Mouse (Mus musculus): Measurements from ENCODE around the gene Zfp800. TPM values are rescaled to one million over a fixed set of nuclear protein-coding genes. Genes with fewer than 3 reads are reported as not detected.

Zfp800 gene
- total RNA-seq, 1 experiment = 7.8 TPM

DNA sequence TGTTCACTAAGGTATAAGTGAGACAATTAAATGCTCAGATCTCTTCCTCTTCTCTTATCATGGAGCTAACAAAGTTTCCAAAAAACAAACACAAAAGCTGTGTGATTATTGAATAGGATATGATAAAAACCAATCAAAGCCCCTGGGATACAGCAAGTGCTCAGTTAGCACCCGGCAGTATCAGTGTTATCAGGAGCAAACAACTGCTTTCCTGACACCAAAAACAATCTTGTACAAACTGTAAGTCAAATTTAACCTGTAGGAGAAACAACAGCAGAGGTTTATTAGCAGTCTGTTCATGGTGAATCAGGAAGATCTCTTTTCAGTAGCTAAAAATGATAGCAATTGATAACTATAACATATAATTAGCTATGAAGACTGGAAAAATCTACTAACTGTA is 140.0 kb downstream of the Zfp800 start:
- Histone ChIP-seq H3K9ac (ENCODE audit: insufficient read depth, low read depth, low read length, poor library complexity, severe bottlenecking) (no peak overlapping the region), H3K27ac (ENCODE audit: insufficient read depth, low read depth, low read length, poor library complexity, severe bottlenecking) (no peak overlapping the region), H3K9me3 (ENCODE audit: control insufficient read depth, insufficient read depth, low read depth, low read length) (no peaks in the 10 kb centered on the region), H3K36me3 (ENCODE audit: control insufficient read depth, insufficient read depth, low read length, poor library complexity, severe bottlenecking) (no peaks in the 10 kb centered on the region), H3K4me3 (ENCODE audit: insufficient read depth in 1 of 2, low read depth in 1 of 2, low read length in 2 of 2, poor library complexity in 1 of 2, severe bottlenecking in 1 of 2) (no peak overlapping the region), H3K4me1 (ENCODE audit: control insufficient read depth in 2 of 2, insufficient read depth in 2 of 2, low read length in 2 of 2, poor library complexity in 1 of 2) (no peaks in the 10 kb centered on the region)
- TF ChIP-seq ZNF384 (IDR thresholded peaks at IDR 0.05; ENCODE audit: low read depth, low read length) = no peak
- no peak for TF ChIP-seq ZC3H11A (IDR thresholded peaks at IDR 0.05; ENCODE audit: borderline replicate concordance, low read depth, low read length)
- no peak for TF ChIP-seq HCFC1 (IDR thresholded peaks at IDR 0.05; ENCODE audit: borderline replicate concordance, insufficient read depth, low read length)
- no peak for TF ChIP-seq MAFK (IDR thresholded peaks at IDR 0.05; ENCODE audit: insufficient read depth, low read depth, low read length)
- no peak for TF ChIP-seq CHD2 (IDR thresholded peaks at IDR 0.05; ENCODE audit: low read depth, low read length)
- DNase-seq (ENCODE audit: low read depth, low spot score) = no peak
- in situ Hi-C loops (cut with MboI; ENCODE audit: low sequenced_read_pairs in 2 of 2, unreplicated experiment in 2 of 2) = no loop called here

DNA sequence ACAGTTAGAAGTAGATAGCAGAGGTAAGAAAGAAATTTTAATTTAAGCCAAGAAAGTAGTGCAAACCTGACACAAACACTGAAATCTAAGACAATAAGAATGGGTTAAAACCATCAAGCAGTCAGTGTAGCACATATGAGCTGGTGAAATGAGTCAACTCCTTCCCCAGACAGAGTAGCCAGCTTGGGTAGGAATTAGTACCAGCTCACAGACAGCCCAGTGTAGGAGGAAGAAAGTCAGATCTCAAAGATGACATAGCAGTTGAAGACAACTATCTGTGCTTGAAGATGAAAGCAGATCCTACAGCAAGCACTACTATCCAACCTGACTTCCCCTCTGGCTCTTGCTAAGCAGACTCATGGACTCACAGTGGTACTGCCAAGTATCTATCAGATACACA is 145.0 kb downstream of the Zfp800 start:
- H3K36me3 ChIP-seq (ENCODE audit: control insufficient read depth, insufficient read depth, low read length, poor library complexity, severe bottlenecking) = no peaks in the 10 kb centered on the region
- no peak for DNase-seq (ENCODE audit: low read depth, low spot score)
- no peaks in the 10 kb centered on the region for H3K4me1 ChIP-seq (ENCODE audit: control insufficient read depth in 2 of 2, insufficient read depth in 2 of 2, low read length in 2 of 2, poor library complexity in 1 of 2)
- no peak overlapping the region for H3K9ac ChIP-seq (ENCODE audit: insufficient read depth, low read depth, low read length, poor library complexity, severe bottlenecking)
- in situ Hi-C loops (cut with MboI; ENCODE audit: low sequenced_read_pairs in 2 of 2, unreplicated experiment in 2 of 2) = no loop called here
- H3K4me3 ChIP-seq (ENCODE audit: insufficient read depth in 1 of 2, low read depth in 1 of 2, low read length in 2 of 2, poor library complexity in 1 of 2, severe bottlenecking in 1 of 2) = no peak overlapping the region
- no peak overlapping the region for H3K27ac ChIP-seq (ENCODE audit: insufficient read depth, low read depth, low read length, poor library complexity, severe bottlenecking)
- no peaks in the 10 kb centered on the region for H3K9me3 ChIP-seq (ENCODE audit: control insufficient read depth, insufficient read depth, low read depth, low read length)
- TF ChIP-seq HCFC1 (IDR thresholded peaks at IDR 0.05; ENCODE audit: borderline replicate concordance, insufficient read depth, low read length) = no peak
- TF ChIP-seq MAFK (IDR thresholded peaks at IDR 0.05; ENCODE audit: insufficient read depth, low read depth, low read length) = no peak
- TF ChIP-seq ZC3H11A (IDR thresholded peaks at IDR 0.05; ENCODE audit: borderline replicate concordance, low read depth, low read length) = no peak
- TF ChIP-seq CHD2 (IDR thresholded peaks at IDR 0.05; ENCODE audit: low read depth, low read length) = no peak
- TF ChIP-seq ZNF384 (IDR thresholded peaks at IDR 0.05; ENCODE audit: low read depth, low read length) = no peak

DNA sequence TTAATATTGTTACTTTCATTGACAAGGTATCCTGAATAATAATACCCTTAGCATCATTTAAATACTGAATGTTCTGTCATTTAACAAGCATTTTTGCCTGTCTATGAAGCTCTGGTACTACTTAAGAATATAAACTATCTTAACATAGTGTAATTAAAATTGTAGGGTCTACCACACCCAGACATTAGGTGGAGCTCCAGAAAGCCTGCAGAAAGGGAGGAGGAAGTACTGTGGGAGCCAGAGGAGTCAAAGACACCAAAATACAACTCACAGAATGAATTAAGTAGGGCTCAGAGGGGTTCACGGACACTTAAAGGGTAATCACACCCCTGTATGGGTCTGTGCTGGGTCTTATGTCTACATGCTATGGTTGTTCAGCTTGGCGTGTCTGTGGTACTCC is 149.6 kb downstream of the Zfp800 start:
- no peaks in the 10 kb centered on the region for H3K9me3 ChIP-seq (ENCODE audit: control insufficient read depth, insufficient read depth, low read depth, low read length)
- peaks cover 2% of the 10 kb centered on the region; the same call in 1 of the 2 replicates for H3K36me3 ChIP-seq (ENCODE audit: control insufficient read depth, insufficient read depth, low read length, poor library complexity, severe bottlenecking)
- TF ChIP-seq ZNF384 (IDR thresholded peaks at IDR 0.05; ENCODE audit: low read depth, low read length) (no peak), CHD2 (IDR thresholded peaks at IDR 0.05; ENCODE audit: low read depth, low read length) (no peak), HCFC1 (IDR thresholded peaks at IDR 0.05; ENCODE audit: borderline replicate concordance, insufficient read depth, low read length) (no peak), MAFK (IDR thresholded peaks at IDR 0.05; ENCODE audit: insufficient read depth, low read depth, low read length) (no peak), ZC3H11A (IDR thresholded peaks at IDR 0.05; ENCODE audit: borderline replicate concordance, low read depth, low read length) (no peak)
- H3K27ac ChIP-seq (ENCODE audit: insufficient read depth, low read depth, low read length, poor library complexity, severe bottlenecking) = no peak overlapping the region
- in situ Hi-C loops (cut with MboI; ENCODE audit: low sequenced_read_pairs in 2 of 2, unreplicated experiment in 2 of 2) = no loop called here
- H3K9ac ChIP-seq (ENCODE audit: insufficient read depth, low read depth, low read length, poor library complexity, severe bottlenecking) = no peak overlapping the region
- no peak overlapping the region for H3K4me3 ChIP-seq (ENCODE audit: insufficient read depth in 1 of 2, low read depth in 1 of 2, low read length in 2 of 2, poor library complexity in 1 of 2, severe bottlenecking in 1 of 2)
- DNase-seq (ENCODE audit: low read depth, low spot score) = no peak
- no peaks in the 10 kb centered on the region for H3K4me1 ChIP-seq (ENCODE audit: control insufficient read depth in 2 of 2, insufficient read depth in 2 of 2, low read length in 2 of 2, poor library complexity in 1 of 2)

- in situ Hi-C loops (cut with MboI; ENCODE audit: low sequenced_read_pairs in 2 of 2, unreplicated experiment in 2 of 2) = no loop called here
- no peaks in the 10 kb centered on the region for H3K4me1 ChIP-seq (ENCODE audit: control insufficient read depth in 2 of 2, insufficient read depth in 2 of 2, low read length in 2 of 2, poor library complexity in 1 of 2)
- H3K4me3 ChIP-seq (ENCODE audit: insufficient read depth in 1 of 2, low read depth in 1 of 2, low read length in 2 of 2, poor library complexity in 1 of 2, severe bottlenecking in 1 of 2) = no peak overlapping the region
- TF ChIP-seq ZNF384 (IDR thresholded peaks at IDR 0.05; ENCODE audit: low read depth, low read length) (no peak), CHD2 (IDR thresholded peaks at IDR 0.05; ENCODE audit: low read depth, low read length) (no peak), MAFK (IDR thresholded peaks at IDR 0.05; ENCODE audit: insufficient read depth, low read depth, low read length) (no peak), HCFC1 (IDR thresholded peaks at IDR 0.05; ENCODE audit: borderline replicate concordance, insufficient read depth, low read length) (no peak), ZC3H11A (IDR thresholded peaks at IDR 0.05; ENCODE audit: borderline replicate concordance, low read depth, low read length) (no peak)
- DNase-seq (ENCODE audit: low read depth, low spot score) = no peak
- no peak overlapping the region for H3K9ac ChIP-seq (ENCODE audit: insufficient read depth, low read depth, low read length, poor library complexity, severe bottlenecking)
- no peaks in the 10 kb centered on the region for H3K9me3 ChIP-seq (ENCODE audit: control insufficient read depth, insufficient read depth, low read depth, low read length)
- H3K36me3 ChIP-seq (ENCODE audit: control insufficient read depth, insufficient read depth, low read length, poor library complexity, severe bottlenecking) = no peaks in the 10 kb centered on the region
- H3K27ac ChIP-seq (ENCODE audit: insufficient read depth, low read depth, low read length, poor library complexity, severe bottlenecking) = no peak overlapping the region
Observed at GRCm38 (mm10) chr6:28232618-28233361, 165.0 kb downstream of the Zfp800 start.
